Mouse (Mus musculus): ENCODE data around the gene Cutal.

- TF ChIP-seq CTCF (IDR thresholded peaks at IDR 0.05; ENCODE audit: insufficient read depth, low read depth, low read length) (no peak), POLR2A (IDR thresholded peaks at IDR 0.05; ENCODE audit: insufficient read depth, low read depth, low read length) (no peak)
These were observed 32.2 kb downstream of the Cutal start for GRCm38 (mm10) chr2:34906426-34906825.
